Mouse (Mus musculus): ENCODE data around the gene Hkdc1. TPM values are rescaled to one million over a fixed set of nuclear protein-coding genes. Genes with fewer than 3 reads are reported as not detected.

Hkdc1 gene
- total RNA-seq, 4 experiments from 2014 or later: 5.8 to 10.4 (median 7.2) TPM

Other genes with a start within 250 kb of the Hkdc1 start
- 10 to 100 TPM; 10.2 to 14.8 (median 13.5) TPM for gene Tspan15, start 191.2 kb downstream of the Hkdc1 start, total RNA-seq (2022)
- under 1 TPM; 0.15 to 0.39 (median 0.32) TPM for gene Tacr2, start 170.1 kb downstream of the Hkdc1 start, total RNA-seq (2022)
- gene Hk1, start 42.6 kb downstream of the Hkdc1 start, total RNA-seq (2022): 100 to 1,000 TPM; 308 to 326 (median 318) TPM
- gene 4930507D05Rik, start 27.0 kb upstream of the Hkdc1 start, total RNA-seq (2022): 1 to 10 TPM in 2 of 4 experiments, under 1 TPM in 2; 0.81 to 1.8 (median 1.0) TPM
- gene Supv3l1, start 27.2 kb upstream of the Hkdc1 start, total RNA-seq (2022): 10 to 100 TPM; 23.0 to 33.5 (median 27.6) TPM
- 10 to 100 TPM; 47.3 to 54.9 (median 51.6) TPM for gene Vps26a, start 64.3 kb upstream of the Hkdc1 start, total RNA-seq (2022)
- gene Srgn, start 105.0 kb upstream of the Hkdc1 start, total RNA-seq (2022): 10 to 100 TPM in 2 of 4 experiments, 1 to 10 TPM in 2; 7.4 to 18.7 (median 11.6) TPM
- gene Kif1bp, start 156.0 kb upstream of the Hkdc1 start, total RNA-seq (2022): 100 to 1,000 TPM; 161 to 183 (median 170) TPM
- 10 to 100 TPM; 18.6 to 21.8 (median 19.5) TPM for gene Ddx21, start 179.8 kb upstream of the Hkdc1 start, total RNA-seq (2022)
- 10 to 100 TPM; 80.2 to 87.7 (median 86.1) TPM for gene Ddx50, start 228.7 kb upstream of the Hkdc1 start, total RNA-seq (2022)